ENCODE assay signal across 10 mouse cellular contexts in genomic region chr3:57572331-57572975, GRCm38 (mm10). TPM values are rescaled to one million over a fixed set of nuclear protein-coding genes. Genes with fewer than 3 reads are reported as not detected.
DNase-seq lines count a peak whose midpoint lies in the region; ATAC-seq and TF ChIP-seq lines count a peak whose summit lies in the region.
"Had no signal": no experiment of that assay in that cellular context is flagged by ENCODE, and none has a peak within 500 bp of the region (broad histone marks: within the 10 kb centered on the region; RNA-seq: fewer than 3 reads in every experiment).

No protein-coding gene starts in this region.

- H3K9me3 ChIP-seq in heart, postnatal 0 days (replicated peaks; ENCODE audit: control insufficient read depth, low read length): no peaks in the 10 kb centered on the region
- H3K9me3 ChIP-seq in midbrain, embryonic 16.5 days (replicated peaks; ENCODE audit: control insufficient read depth, low read length, poor library complexity, severe bottlenecking): no peaks in the 10 kb centered on the region
- no peaks in the 10 kb centered on the region for H3K9me3 ChIP-seq in midbrain, embryonic 15.5 days
- no peaks in the 10 kb centered on the region for H3K9me3 ChIP-seq in stomach, embryonic 14.5 days (ENCODE audit: control insufficient read depth, low read depth, low read length)

- 60% methylated on average over 6 of the region's 6 CpGs for WGBS in heart, postnatal 0 days
- 77% methylated on average over 6 of the region's 6 CpGs for WGBS in midbrain, embryonic 16.5 days
- 72% methylated on average over 6 of the region's 6 CpGs for WGBS in midbrain, embryonic 15.5 days
- WGBS in stomach, embryonic 14.5 days: 61% methylated on average over 6 of the region's 6 CpGs

- H3K9ac ChIP-seq in heart, postnatal 0 days (replicated peaks; ENCODE audit: low read depth, low read length): no peak overlapping the region
- H3K9ac ChIP-seq in midbrain, embryonic 16.5 days (ENCODE audit: low read depth, low read length): no peak overlapping the region
- no peak overlapping the region for H3K9ac ChIP-seq in midbrain, embryonic 15.5 days
- H3K9ac ChIP-seq in stomach, embryonic 14.5 days (replicated peaks; ENCODE audit: low read depth, low read length): no peak overlapping the region

- no peak for TF ChIP-seq EP300 in heart, postnatal 0 days (IDR thresholded peaks at IDR 0.05; ENCODE audit: low read depth)

- TF ChIP-seq CTCF in heart, postnatal 0 days (IDR thresholded peaks at IDR 0.05; ENCODE audit: low read depth): no peak

- peaks cover 17% of the 10 kb centered on the region for H3K36me3 ChIP-seq in heart, postnatal 0 days (replicated peaks; ENCODE audit: control insufficient read depth, insufficient read depth, low read length)
- H3K36me3 ChIP-seq in midbrain, embryonic 16.5 days (ENCODE audit: control insufficient read depth, insufficient read depth, low read length): no peaks in the 10 kb centered on the region
- H3K36me3 ChIP-seq in midbrain, embryonic 15.5 days (replicated peaks): no peaks in the 10 kb centered on the region
- peaks cover 7% of the 10 kb centered on the region for H3K36me3 ChIP-seq in stomach, embryonic 14.5 days (ENCODE audit: control insufficient read depth, insufficient read depth, low read length)

- peak overlapping the region; percentile 92 for H3K4me3 ChIP-seq in heart, postnatal 0 days (ENCODE audit: low read depth, low read length)
- no peak overlapping the region for H3K4me3 ChIP-seq in midbrain, embryonic 16.5 days (ENCODE audit: low read depth, low read length)
- no peak overlapping the region for H3K4me3 ChIP-seq in midbrain, embryonic 15.5 days
- no peak overlapping the region for H3K4me3 ChIP-seq in stomach, embryonic 14.5 days (ENCODE audit: low read depth, low read length)
- H3K4me3 ChIP-seq: megakaryocyte, embryonic 14.5 days had no signal

- H3K4me2 ChIP-seq in heart, postnatal 0 days (ENCODE audit: low read depth, low read length): peak overlapping the region; percentile 70
- peak overlapping the region; percentile 24; the same call in 1 of the 2 replicates for H3K4me2 ChIP-seq in midbrain, embryonic 16.5 days (ENCODE audit: low read length)
- no peak overlapping the region; the same call in 1 of the 2 replicates for H3K4me2 ChIP-seq in midbrain, embryonic 15.5 days
- H3K4me2 ChIP-seq in stomach, embryonic 14.5 days (replicated peaks; ENCODE audit: low read depth, low read length): peak overlapping the region; percentile 76

- H3K4me1 ChIP-seq in heart, postnatal 0 days (ENCODE audit: control insufficient read depth, insufficient read depth): peaks cover 27% of the 10 kb centered on the region
- H3K4me1 ChIP-seq in midbrain, embryonic 16.5 days (ENCODE audit: control insufficient read depth, insufficient read depth, low read length): no peaks in the 10 kb centered on the region
- H3K4me1 ChIP-seq in midbrain, embryonic 15.5 days: peaks cover 17% of the 10 kb centered on the region; the same call in 1 of the 2 replicates
- H3K4me1 ChIP-seq in stomach, embryonic 14.5 days (ENCODE audit: control insufficient read depth, insufficient read depth, low read length): peaks cover 12% of the 10 kb centered on the region

- DNase-seq in adrenal gland, postnatal 10 days: peak; percentile 17
- no peak for DNase-seq in adrenal gland, adult 18-20 months (ENCODE audit: low spot score in 2 of 2)
- no peak for DNase-seq in heart, postnatal 0 days (ENCODE audit: low spot score)
- no peak for DNase-seq in heart, postnatal 10 days
- DNase-seq in cerebellum, adult 11 months: no peak

- ATAC-seq in heart, postnatal 0 days (ENCODE audit: insufficient read depth, low read depth): no peak
- no peak for ATAC-seq in midbrain, embryonic 16.5 days
- no peak for ATAC-seq in midbrain, embryonic 15.5 days (replicated peaks)
- ATAC-seq in stomach, embryonic 14.5 days (ENCODE audit: insufficient number of reproducible peaks, insufficient read depth, low FRiP score, low read depth): no peak
- ATAC-seq: inflammation-experienced regulatory T-cells, adult 6 months had no signal

- H3K27me3 ChIP-seq in heart, postnatal 0 days (ENCODE audit: control insufficient read depth, insufficient read depth, low read length): no peaks in the 10 kb centered on the region
- no peaks in the 10 kb centered on the region for H3K27me3 ChIP-seq in midbrain, embryonic 16.5 days (ENCODE audit: control insufficient read depth, insufficient read depth, low read depth, low read length)
- no peaks in the 10 kb centered on the region for H3K27me3 ChIP-seq in midbrain, embryonic 15.5 days (replicated peaks)
- H3K27me3 ChIP-seq in stomach, embryonic 14.5 days (ENCODE audit: control insufficient read depth, insufficient read depth, low read length): no peaks in the 10 kb centered on the region

- 0 out of 2 replicates have a peak overlapping the region, but pooled peaks have one; percentile 8 for H3K27ac ChIP-seq in heart, postnatal 0 days (ENCODE audit: low read depth)
- H3K27ac ChIP-seq in midbrain, embryonic 16.5 days (ENCODE audit: low read length): no peak overlapping the region
- H3K27ac ChIP-seq in midbrain, embryonic 15.5 days: no peak overlapping the region
- no peak overlapping the region for H3K27ac ChIP-seq in stomach, embryonic 14.5 days (ENCODE audit: low read length)

- intact Hi-C loops in heart, postnatal 10 days (cut with DNase I): loop anchor here (5.0 kb wide), 1 partner anchor 40 kb away; no protein-coding TSS in a partner anchor

RNA-seq across cellular contexts. Expression of gene Wwtr1, which starts 3.3 kb away (rescaled TPM):
- 10 to 100 TPM; 47.2 to 50.9 TPM for total RNA-seq in adrenal gland, postnatal 10 days (2021)
- total RNA-seq in adrenal gland, adult 18-20 months (2021): 10 to 100 TPM; 31.5 to 36.7 TPM
- 88.9 and 90.9 TPM in 2 replicates for total RNA-seq in heart, postnatal 0 days (2014; rRNA removed; ENCODE audit: low replicate concordance)
- 24.9 and 26.1 TPM in 2 replicates for polyA plus RNA-seq in heart, postnatal 0 days (2015; fragmentation: Nextera tagmentation; extraction: Ambion mirVana)
- total RNA-seq in heart, postnatal 10 days (2021): 10 to 100 TPM; 81.0 to 83.0 TPM
- 5.8 and 6.4 TPM in 2 replicates for polyA plus RNA-seq in midbrain, embryonic 16.5 days (2015; fragmentation: Nextera tagmentation; extraction: Ambion mirVana)
- polyA plus RNA-seq in midbrain, embryonic 15.5 days (2015; fragmentation: Nextera tagmentation; extraction: Ambion mirVana): 7.5 and 7.9 TPM in 2 replicates
- polyA plus RNA-seq in stomach, embryonic 14.5 days (2014; fragmentation: Nextera tagmentation; extraction: Ambion mirVana): 24.3 and 26.3 TPM in 2 replicates
